Mouse (Mus musculus) testis, postnatal 10 days (tissue): ENCODE data around the gene Stx2.
"Not testable (repeated sequence)": the region's sequence is repeated elsewhere in the genome, so short reads cannot be mapped to it uniquely, and the experiment has no call there.

ENCODE experiments used
- DNase-seq: peaks from one replicate; pipeline ENCODE4 v3.0.0; 2021; ENCODE audit warnings: low spot score

Gene Stx2

GRCm38 (mm10) chr5:129009577-129009976 is 1.2 kb upstream of the Stx2 start:
- no peak for DNase-seq

- peak; percentile 53 for DNase-seq
Observed at GRCm38 (mm10) chr5:129008008-129008407, 366 bp downstream of the Stx2 start.

GRCm38 (mm10) chr5:129007105-129007957 is 1.0 kb downstream of the Stx2 start:
- no peak for DNase-seq

- DNase-seq: no peak
Observed at GRCm38 (mm10) chr5:129006031-129006788, 2.2 kb downstream of the Stx2 start.

GRCm38 (mm10) chr5:129005416-129005815 is 3.0 kb downstream of the Stx2 start:
- no peak for DNase-seq

- no peak for DNase-seq
Observed at GRCm38 (mm10) chr5:129002571-129003011, 5.8 kb downstream of the Stx2 start.

- no peak for DNase-seq
Observed at GRCm38 (mm10) chr5:129000706-129001468, 7.5 kb downstream of the Stx2 start.

GRCm38 (mm10) chr5:128987141-128987954 is 21.0 kb downstream of the Stx2 start:
- DNase-seq: no peak

GRCm38 (mm10) chr5:128985946-128986345 is 22.4 kb downstream of the Stx2 start:
- no peak for DNase-seq

- DNase-seq: no peak
Observed at GRCm38 (mm10) chr5:128984536-128984935, 23.8 kb downstream of the Stx2 start.

- DNase-seq: peak; percentile 84
Observed at GRCm38 (mm10) chr5:128981607-128982006, 26.8 kb downstream of the Stx2 start.

- DNase-seq: no peak
Observed at GRCm38 (mm10) chr5:128980857-128981256, 27.5 kb downstream of the Stx2 start.

GRCm38 (mm10) chr5:128978957-128979356 is 29.4 kb downstream of the Stx2 start:
- no peak for DNase-seq

GRCm38 (mm10) chr5:128977466-128977865 is 30.9 kb downstream of the Stx2 start:
- DNase-seq: not testable (repeated sequence)

- peak; percentile 65 for DNase-seq
Observed at GRCm38 (mm10) chr5:128976266-128976665, 32.1 kb downstream of the Stx2 start.

GRCm38 (mm10) chr5:128971298-128971697 is 37.1 kb downstream of the Stx2 start:
- DNase-seq: peak; percentile 83

- no peak for DNase-seq
Observed at GRCm38 (mm10) chr5:128970878-128971277, 37.5 kb downstream of the Stx2 start.

GRCm38 (mm10) chr5:128964353-128964752 is 44.0 kb downstream of the Stx2 start:
- no peak for DNase-seq

GRCm38 (mm10) chr5:128958916-128959315 is 49.5 kb downstream of the Stx2 start:
- no peak for DNase-seq

GRCm38 (mm10) chr5:128954371-128954770 is 54.0 kb downstream of the Stx2 start:
- peak; percentile 57 for DNase-seq
